Mouse (Mus musculus): Measurements from ENCODE around the gene Naxe. TPM values are rescaled to one million over a fixed set of nuclear protein-coding genes. Genes with fewer than 3 reads are reported as not detected.
A peak's percentile ranks its signal among the peaks of the same experiment; 100 is the strongest.

Gene Naxe
- polyA plus RNA-seq (2015; fragmentation: Nextera tagmentation; extraction: Ambion mirVana), result 154 and 157 TPM in 2 replicates

DNA sequence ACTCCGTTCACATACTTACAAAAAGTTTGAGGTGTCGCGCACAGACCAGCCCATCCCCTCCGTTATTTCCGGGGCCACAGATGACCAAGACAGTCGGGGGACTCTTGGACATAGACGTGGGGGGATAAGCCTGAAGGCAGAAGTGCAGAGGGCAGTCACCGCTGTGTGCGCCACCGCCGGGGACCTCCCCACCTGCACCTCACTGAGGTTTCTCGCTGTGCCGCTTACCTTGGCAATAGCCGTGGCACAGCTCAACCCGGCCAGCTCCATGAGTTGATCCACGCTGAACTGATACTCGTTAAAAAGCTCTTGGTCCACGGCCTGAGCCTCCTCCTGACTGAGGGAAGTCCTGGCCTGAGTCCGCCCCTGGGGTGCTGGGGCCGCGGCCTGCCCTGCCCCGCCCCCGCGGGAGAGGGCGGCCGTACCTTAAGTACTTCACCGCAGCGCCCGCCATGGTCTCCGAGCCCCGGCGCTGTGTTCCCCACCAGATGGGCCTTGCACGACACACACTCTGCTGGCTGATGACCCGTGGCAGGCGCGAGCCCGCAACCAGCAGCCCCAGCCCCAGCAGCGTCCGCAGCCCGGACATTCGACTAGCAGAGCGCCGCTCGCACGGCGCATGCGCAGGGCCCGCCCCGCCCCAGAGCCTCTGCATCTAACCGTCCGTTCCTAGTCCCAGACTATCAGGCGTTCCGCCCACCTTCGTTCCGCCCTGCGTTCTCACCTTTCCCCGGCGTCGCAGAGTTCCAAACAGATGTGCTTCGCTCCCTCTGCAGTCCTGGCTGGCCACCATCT lies at the start of gene Naxe:
Gene Naxe, minus strand, starts transcription at position 594 of the 795 bp plus-strand sequence.
- Histone ChIP-seq H3K9me3 (replicated peaks) (no peaks in the 10 kb centered on the region), H3K27me3 (no peaks in the 10 kb centered on the region), H3K9ac (peak within 1 kb of the TSS; percentile 94), H3K36me3 (ENCODE audit: poor library complexity, severe bottlenecking) (peaks cover 36% of the 10 kb centered on the region), H3K4me3 (peak within 1 kb of the TSS; percentile 89), H3K4me2 (peak within 1 kb of the TSS; percentile 93), H3K4me1 (peaks cover 23% of the 10 kb centered on the region), H3K27ac (no peak within 1 kb of the TSS)
- ATAC-seq, result peak; percentile 94
- 1% methylated on average over 60 of the region's 60 CpGs for WGBS

DNA sequence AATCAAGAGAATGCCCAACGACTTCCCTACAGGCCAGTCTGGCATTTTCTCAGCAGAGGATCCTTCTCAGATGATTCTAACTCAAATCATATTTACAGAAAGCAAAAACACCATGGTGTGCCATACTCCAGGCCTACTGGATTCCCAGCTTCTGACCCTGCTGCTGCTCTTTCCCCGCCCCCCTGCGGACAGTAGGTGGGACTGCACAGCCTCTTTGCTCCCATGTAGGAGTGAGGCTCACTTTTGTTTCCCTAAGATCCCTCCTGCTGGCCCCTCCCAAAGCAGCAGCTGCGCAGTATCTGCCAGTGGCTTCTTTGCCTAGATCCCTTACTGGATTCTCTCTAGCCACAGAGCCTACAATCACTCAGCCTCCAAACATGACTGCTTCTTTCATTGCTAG lies 47.8 kb upstream of the Naxe start:
- no peak for ATAC-seq
- Histone ChIP-seq H3K9ac (no peak overlapping the region), H3K9me3 (replicated peaks) (no peaks in the 10 kb centered on the region), H3K4me2 (no peak overlapping the region), H3K27ac (no peak overlapping the region), H3K4me3 (no peak overlapping the region), H3K27me3 (no peaks in the 10 kb centered on the region), H3K36me3 (ENCODE audit: poor library complexity, severe bottlenecking) (peaks cover 97% of the 10 kb centered on the region), H3K4me1 (no peaks in the 10 kb centered on the region)
- 71% methylated on average over 4 of the region's 4 CpGs for WGBS

DNA sequence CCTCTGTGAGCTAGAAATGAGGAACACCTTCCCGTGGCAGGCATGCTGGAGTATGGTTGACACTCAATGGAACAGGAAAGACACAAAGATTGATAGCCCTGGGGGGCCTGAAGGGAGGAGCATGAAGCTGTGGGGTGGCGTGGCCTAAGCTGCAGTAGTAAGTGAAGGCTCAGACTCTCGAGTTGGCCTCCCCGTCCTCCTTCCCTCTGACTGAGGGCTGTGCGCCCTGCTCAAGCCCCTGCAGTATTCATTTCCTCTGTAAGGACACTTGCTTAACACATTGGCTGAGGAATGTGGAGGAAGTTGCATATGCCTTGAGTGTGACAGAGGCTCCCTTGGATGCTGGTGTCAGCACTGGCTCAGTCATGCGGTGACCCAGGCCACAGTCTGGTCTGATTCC lies 44.3 kb upstream of the Naxe start:
- Histone ChIP-seq H3K4me2 (no peak overlapping the region), H3K4me1 (no peaks in the 10 kb centered on the region), H3K9me3 (replicated peaks) (no peaks in the 10 kb centered on the region), H3K4me3 (no peak overlapping the region), H3K27me3 (no peaks in the 10 kb centered on the region), H3K36me3 (ENCODE audit: poor library complexity, severe bottlenecking) (peaks cover 94% of the 10 kb centered on the region), H3K27ac (no peak overlapping the region), H3K9ac (no peak overlapping the region)
- ATAC-seq, result no peak
- 87% methylated on average over 6 of the region's 6 CpGs for WGBS

DNA sequence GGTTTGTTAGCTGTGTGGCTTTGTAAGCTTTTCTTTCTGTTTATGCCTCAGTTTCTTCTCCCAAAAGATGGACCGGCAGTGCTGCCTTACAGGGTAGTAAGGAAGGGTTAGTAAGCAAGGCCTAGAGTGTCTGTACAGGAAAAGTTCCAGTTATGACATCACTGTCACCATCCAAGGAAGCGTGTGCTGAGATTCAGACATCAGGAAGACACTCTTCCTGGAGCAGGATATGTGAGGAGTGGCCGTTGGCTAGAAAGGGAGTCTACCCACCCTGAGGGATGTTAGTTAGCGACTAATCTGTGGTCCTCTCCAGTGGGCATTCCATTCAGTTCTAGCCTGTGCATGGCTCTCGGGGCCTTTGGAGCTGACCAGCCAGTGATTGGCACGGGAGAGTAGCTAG lies 43.9 kb upstream of the Naxe start:
- H3K36me3 ChIP-seq (ENCODE audit: poor library complexity, severe bottlenecking), result peaks cover 92% of the 10 kb centered on the region

DNA sequence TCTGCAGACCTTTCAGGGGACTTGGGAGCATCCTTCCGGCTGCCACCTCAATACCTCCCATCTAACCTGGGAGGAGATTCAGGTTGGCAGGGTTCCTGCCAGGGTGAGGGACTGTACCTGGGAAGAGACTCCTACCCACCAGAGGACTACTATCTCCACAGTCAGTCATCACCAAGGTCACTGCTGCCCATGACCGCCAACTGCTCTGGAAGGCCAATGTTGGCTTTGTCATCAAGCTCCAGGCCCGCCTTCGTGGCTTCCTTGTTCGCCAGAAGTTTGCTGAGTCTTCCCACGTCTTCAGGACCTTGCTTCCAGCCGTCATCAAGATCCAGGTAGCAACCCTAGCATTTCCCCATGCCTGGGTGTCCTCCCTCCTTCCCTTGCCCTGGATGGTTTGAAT lies 43.4 kb upstream of the Naxe start:
- no peaks in the 10 kb centered on the region for H3K9me3 ChIP-seq (replicated peaks)
- 92% methylated on average over 7 of the region's 7 CpGs for WGBS
- no peak overlapping the region for H3K27ac ChIP-seq
- no peak overlapping the region for H3K9ac ChIP-seq
- H3K4me3 ChIP-seq, result no peak overlapping the region
- no peak overlapping the region for H3K4me2 ChIP-seq
- H3K27me3 ChIP-seq, result no peaks in the 10 kb centered on the region
- H3K4me1 ChIP-seq, result no peaks in the 10 kb centered on the region
- H3K36me3 ChIP-seq (ENCODE audit: poor library complexity, severe bottlenecking), result peaks cover 92% of the 10 kb centered on the region
- ATAC-seq, result no peak

More for the DNA sequence above, 43.9 kb upstream of the Naxe start:
- Histone ChIP-seq H3K4me1 (no peaks in the 10 kb centered on the region), H3K9ac (no peak overlapping the region), H3K4me2 (no peak overlapping the region), H3K9me3 (replicated peaks) (no peaks in the 10 kb centered on the region), H3K4me3 (no peak overlapping the region), H3K27me3 (no peaks in the 10 kb centered on the region), H3K27ac (no peak overlapping the region)
- WGBS, result 94% methylated on average over 6 of the region's 6 CpGs
- no peak for ATAC-seq

DNA sequence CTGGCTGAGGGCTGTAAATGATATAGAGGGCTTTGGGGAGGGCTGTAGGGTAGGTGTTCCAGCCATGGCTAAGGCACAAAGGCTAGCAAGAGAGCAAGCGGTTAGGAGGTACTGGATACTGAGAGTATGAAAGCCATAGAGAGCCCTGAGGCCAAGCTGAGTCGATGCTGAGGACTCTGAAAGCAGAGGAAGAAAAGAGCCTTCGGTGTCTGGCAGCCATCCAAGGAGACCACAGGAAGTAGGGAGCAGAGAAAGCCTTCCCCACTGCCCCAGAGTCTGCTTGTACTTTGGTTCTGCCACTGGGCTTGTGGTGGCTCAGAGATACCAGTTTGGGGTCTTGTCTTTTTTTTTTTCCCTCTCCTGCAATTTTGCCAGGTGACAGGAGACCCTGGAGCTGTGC lies 42.0 kb upstream of the Naxe start:
- no peak overlapping the region for H3K27ac ChIP-seq
- H3K9ac ChIP-seq, result no peak overlapping the region
- H3K9me3 ChIP-seq (replicated peaks), result no peaks in the 10 kb centered on the region
- 50% methylated on average over 3 of the region's 3 CpGs for WGBS
- peaks cover 82% of the 10 kb centered on the region for H3K36me3 ChIP-seq (ENCODE audit: poor library complexity, severe bottlenecking)
- ATAC-seq, result no peak
- no peak overlapping the region for H3K4me2 ChIP-seq
- H3K4me1 ChIP-seq, result no peaks in the 10 kb centered on the region
- no peak overlapping the region for H3K4me3 ChIP-seq
- H3K27me3 ChIP-seq, result no peaks in the 10 kb centered on the region

DNA sequence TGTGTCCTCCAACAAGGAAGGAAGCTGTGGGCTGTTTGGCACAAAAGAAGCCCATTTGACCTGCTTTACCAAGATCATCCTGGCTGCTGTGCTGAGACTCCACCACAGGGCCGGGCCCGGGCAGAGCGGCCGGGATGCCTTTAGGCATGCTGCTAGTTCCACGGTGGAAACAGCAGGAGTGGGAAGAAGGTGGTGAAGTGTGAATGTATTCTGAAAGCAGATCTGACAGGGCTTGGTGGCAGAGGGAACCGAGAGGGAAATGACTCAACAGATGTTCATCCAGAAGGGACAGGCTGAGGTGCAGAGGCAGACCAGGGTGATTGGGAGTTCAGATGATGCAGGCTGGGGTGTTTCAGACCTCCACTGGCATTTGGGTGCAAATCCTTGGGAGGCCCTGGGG lies 39.4 kb upstream of the Naxe start:
- no peaks in the 10 kb centered on the region for H3K27me3 ChIP-seq
- 88% methylated on average over 6 of the region's 6 CpGs for WGBS
- H3K4me3 ChIP-seq, result no peak overlapping the region
- no peak overlapping the region for H3K9ac ChIP-seq
- H3K4me2 ChIP-seq, result no peak overlapping the region
- H3K4me1 ChIP-seq, result no peaks in the 10 kb centered on the region
- H3K36me3 ChIP-seq (ENCODE audit: poor library complexity, severe bottlenecking), result peaks cover 80% of the 10 kb centered on the region
- no peak overlapping the region for H3K27ac ChIP-seq
- H3K9me3 ChIP-seq (replicated peaks), result no peaks in the 10 kb centered on the region
- ATAC-seq, result no peak

DNA sequence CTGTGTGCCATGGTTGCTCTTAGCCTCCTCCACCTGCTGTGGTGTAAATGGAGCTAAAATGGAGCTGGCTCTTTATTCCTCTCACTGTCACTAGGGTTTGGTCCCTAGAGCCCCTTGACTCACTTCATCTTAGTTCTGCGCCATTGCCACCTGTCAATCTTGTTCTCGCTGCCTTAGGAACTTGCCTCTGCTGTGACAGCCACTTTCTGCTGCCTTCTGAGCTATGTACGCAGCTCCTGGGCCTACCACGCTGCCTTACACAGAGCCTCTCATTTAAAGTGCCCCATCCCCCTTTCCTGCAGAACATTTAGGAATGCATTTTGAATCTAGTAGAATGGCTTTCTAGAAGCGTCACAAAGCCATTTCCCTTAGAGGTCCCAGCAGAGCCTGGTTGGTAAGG lies 35.8 kb upstream of the Naxe start:
- Histone ChIP-seq H3K9ac (no peak overlapping the region), H3K9me3 (replicated peaks) (no peaks in the 10 kb centered on the region), H3K36me3 (ENCODE audit: poor library complexity, severe bottlenecking) (peaks cover 83% of the 10 kb centered on the region), H3K27me3 (no peaks in the 10 kb centered on the region), H3K27ac (peak overlapping the region; percentile 40; the same call in 1 of the 2 replicates), H3K4me1 (no peaks in the 10 kb centered on the region), H3K4me3 (no peak overlapping the region), H3K4me2 (no peak overlapping the region)
- ATAC-seq, result no peak; the same call in 1 of the 2 replicates
- WGBS, result 93% methylated on average over 5 of the region's 5 CpGs

DNA sequence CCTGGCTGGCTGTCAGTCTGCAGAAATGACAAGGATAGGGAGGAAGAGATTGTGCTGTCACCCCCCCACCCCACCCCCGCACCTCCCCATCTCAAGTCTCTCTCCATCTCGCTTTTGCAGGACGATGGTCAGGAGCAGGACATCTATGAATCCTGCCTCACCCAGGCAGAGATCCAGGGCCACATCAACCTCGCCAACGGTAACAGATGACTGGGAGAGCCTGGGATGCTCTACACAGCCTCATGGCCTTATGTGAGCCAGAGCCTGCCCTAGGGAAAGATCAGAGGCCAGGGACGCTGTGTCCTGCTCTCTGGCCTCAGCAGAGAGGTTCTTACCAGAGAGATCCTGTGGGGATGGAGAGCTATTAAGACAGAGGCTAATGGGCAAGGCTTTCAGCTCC lies 32.3 kb upstream of the Naxe start:
- H3K4me3 ChIP-seq, result no peak overlapping the region
- H3K4me2 ChIP-seq, result no peak overlapping the region
- H3K4me1 ChIP-seq, result no peaks in the 10 kb centered on the region
- H3K36me3 ChIP-seq (ENCODE audit: poor library complexity, severe bottlenecking), result peaks cover 76% of the 10 kb centered on the region
- no peak overlapping the region for H3K9ac ChIP-seq
- no peaks in the 10 kb centered on the region for H3K27me3 ChIP-seq
- H3K27ac ChIP-seq, result no peak overlapping the region
- no peak for ATAC-seq
- no peaks in the 10 kb centered on the region for H3K9me3 ChIP-seq (replicated peaks)
- 97% methylated on average over 6 of the region's 6 CpGs for WGBS

DNA sequence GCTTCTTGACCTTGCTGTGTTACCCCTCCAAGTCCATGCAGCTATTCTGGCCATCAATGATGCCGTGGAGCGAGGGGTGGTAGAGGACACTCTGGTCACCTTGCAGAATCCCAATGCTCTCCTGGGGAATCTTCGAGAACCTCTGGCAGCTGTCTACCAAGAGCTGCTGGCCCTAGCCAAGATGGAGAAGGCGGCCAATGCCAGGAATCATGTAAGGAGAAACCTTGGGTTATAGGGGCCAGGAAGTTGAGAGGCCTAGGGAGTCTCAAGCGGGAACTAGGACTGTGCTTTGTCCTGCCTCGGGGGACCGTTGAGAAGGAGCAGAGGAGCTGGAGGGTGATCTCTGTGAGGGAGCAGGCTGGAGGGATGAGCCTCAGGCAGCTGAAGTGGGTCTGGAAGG lies 31.8 kb upstream of the Naxe start:
- H3K27ac ChIP-seq, result no peak overlapping the region
- no peaks in the 10 kb centered on the region for H3K9me3 ChIP-seq (replicated peaks)
- ATAC-seq, result no peak
- H3K27me3 ChIP-seq, result no peaks in the 10 kb centered on the region
- H3K4me3 ChIP-seq, result no peak overlapping the region
- H3K36me3 ChIP-seq (ENCODE audit: poor library complexity, severe bottlenecking), result peaks cover 75% of the 10 kb centered on the region
- H3K4me1 ChIP-seq, result no peaks in the 10 kb centered on the region
- 94% methylated on average over 7 of the region's 7 CpGs for WGBS
- H3K9ac ChIP-seq, result no peak overlapping the region
- H3K4me2 ChIP-seq, result no peak overlapping the region

DNA sequence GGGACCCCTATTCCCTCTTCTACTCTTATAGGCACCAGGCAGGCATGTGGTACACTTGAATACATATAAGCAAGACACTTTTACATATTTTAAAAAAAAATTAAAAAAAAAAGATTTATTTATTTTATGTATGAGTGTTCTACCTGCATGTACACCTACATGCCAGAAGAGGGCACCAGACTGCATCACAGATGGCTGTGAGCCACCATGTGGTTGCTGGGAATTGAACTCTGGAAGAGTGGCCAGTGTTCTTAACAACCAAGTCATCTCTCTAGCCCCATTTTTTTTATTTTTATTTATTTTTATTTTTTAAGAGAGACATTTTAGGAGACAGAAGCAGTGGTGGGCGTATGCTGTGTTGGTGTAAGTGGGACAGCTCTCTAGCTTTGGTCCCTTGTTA lies 29.4 kb upstream of the Naxe start:
- no peak overlapping the region for H3K9ac ChIP-seq
- H3K9me3 ChIP-seq (replicated peaks), result no peaks in the 10 kb centered on the region
- no peak overlapping the region for H3K27ac ChIP-seq
- H3K36me3 ChIP-seq (ENCODE audit: poor library complexity, severe bottlenecking), result peaks cover 63% of the 10 kb centered on the region
- 52% methylated on average over 1 of the region's 1 CpGs for WGBS
- peaks cover 6% of the 10 kb centered on the region for H3K4me1 ChIP-seq
- ATAC-seq, result no peak
- no peak overlapping the region for H3K4me3 ChIP-seq
- no peak overlapping the region for H3K4me2 ChIP-seq
- no peaks in the 10 kb centered on the region for H3K27me3 ChIP-seq

DNA sequence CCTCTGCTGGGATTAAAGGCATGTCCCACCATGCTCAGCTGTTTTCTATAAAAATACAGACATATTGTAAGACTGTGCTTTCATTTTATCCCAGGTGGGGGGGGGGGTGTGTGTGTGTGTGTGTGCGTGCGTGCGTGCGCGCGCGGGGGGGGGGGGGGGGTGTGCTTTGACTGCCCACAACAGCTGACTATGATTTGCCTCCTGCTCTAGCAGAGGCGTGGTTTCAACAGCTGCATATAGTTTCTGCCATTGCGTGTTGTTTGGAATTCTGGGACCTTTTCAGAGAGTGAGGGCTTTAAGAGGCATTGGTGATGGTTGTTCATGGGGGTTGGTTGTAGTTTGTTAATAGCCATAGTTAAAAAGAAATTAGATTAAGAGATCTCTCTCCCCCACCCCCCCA lies 27.2 kb upstream of the Naxe start:
- ATAC-seq, result no peak
- H3K9ac ChIP-seq, result no peak overlapping the region
- H3K4me3 ChIP-seq, result no peak overlapping the region
- no peaks in the 10 kb centered on the region for H3K27me3 ChIP-seq
- H3K36me3 ChIP-seq (ENCODE audit: poor library complexity, severe bottlenecking), result peaks cover 40% of the 10 kb centered on the region
- H3K9me3 ChIP-seq (replicated peaks), result no peaks in the 10 kb centered on the region
- no peak overlapping the region for H3K27ac ChIP-seq
- H3K4me2 ChIP-seq, result no peak overlapping the region
- WGBS, result 92% methylated on average over 3 of the region's 9 CpGs
- peaks cover 15% of the 10 kb centered on the region for H3K4me1 ChIP-seq

DNA sequence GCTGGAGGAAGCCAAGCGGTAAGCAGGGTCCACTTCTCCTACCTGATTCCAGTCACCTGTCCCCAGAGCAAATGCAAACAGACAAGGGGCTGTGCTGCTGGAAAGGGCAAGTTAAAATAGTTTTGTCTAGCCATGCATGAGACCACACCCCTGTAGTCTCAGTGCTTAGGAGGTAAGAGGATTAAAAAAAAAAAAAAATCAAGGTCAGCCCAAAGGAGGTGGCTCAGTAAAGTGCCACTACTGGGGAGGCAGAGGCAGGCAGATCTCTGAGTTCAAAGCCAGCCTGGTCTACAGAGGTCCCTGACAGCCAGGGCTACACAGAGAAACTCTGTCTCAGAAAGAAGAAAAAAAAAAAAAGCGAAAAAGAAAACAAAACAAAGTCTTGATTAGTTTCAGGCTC lies 25.7 kb upstream of the Naxe start:
- Histone ChIP-seq H3K4me3 (no peak overlapping the region), H3K9ac (no peak overlapping the region), H3K27me3 (no peaks in the 10 kb centered on the region), H3K4me2 (no peak overlapping the region), H3K9me3 (replicated peaks) (no peaks in the 10 kb centered on the region), H3K36me3 (ENCODE audit: poor library complexity, severe bottlenecking) (peaks cover 26% of the 10 kb centered on the region), H3K27ac (no peak overlapping the region), H3K4me1 (peaks cover 15% of the 10 kb centered on the region)
- 95% methylated on average over 2 of the region's 2 CpGs for WGBS
- no peak for ATAC-seq
